Mouse (Mus musculus) mature B cell (primary cell): ENCODE data around the gene Gjc3.

Experiments used
- in situ Hi-C: fragments of 300-500 bp; cut with MboI; formaldehyde crosslinking; loops from 2 replicates; pipeline ENCODE4 v1.14.3; 2019

Gene Gjc3

DNA sequence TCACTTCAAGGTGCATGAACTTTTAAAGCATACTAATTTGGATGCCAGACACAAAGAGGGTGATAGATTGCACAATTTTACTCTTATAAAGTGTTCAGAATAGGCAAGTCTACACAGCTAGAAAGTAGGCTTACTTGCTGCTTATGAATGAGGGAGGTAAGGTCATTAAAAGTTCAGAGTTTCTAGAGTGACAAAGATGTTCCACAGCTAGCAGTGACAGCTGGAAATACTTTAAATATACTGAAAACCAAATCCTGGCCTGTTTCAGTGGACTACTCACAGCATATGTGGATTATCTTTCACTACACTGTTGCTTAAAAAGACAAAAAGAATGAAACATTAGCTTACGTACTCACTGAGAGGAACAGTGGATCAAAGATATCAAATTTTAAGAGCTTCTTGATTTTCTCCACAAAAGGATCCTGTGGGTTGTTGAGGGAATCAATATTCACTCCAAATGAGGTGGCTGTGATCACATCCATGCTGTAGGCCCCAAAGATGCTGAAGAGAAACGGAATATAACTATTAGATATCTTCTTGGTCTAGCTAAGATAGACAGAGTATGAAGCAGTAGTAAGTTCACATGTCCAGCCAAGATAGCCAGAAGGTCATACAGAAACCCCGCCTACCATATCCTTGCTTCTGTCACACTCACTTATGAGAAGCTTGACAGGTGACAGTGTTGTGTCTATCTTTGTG is 53.2 kb downstream of the Gjc3 start:
- in situ Hi-C loops = no loop called here
